Mouse (Mus musculus) lung, adult 2 months (tissue): Measurements from ENCODE around the gene Dimt1. TPM values are rescaled to one million over a fixed set of nuclear protein-coding genes. Genes with fewer than 3 reads are reported as not detected.
A peak's percentile ranks its signal among the peaks of the same experiment; 100 is the strongest.
"Not testable (repeated sequence)": the region's sequence is repeated elsewhere in the genome, so short reads cannot be mapped to it uniquely, and the experiment has no call there.

Experiments
- DNase-seq: peaks from one replicate; pipeline ENCODE4 v3.0.0; 2022
- H3K4me1 ChIP-seq: fragments of 200-500 bp; 2 replicates; pipeline ENCODE4 v1.6.1; 2011; ENCODE audit warnings: low read length; ENCODE audit not compliant: control insufficient read depth, insufficient read depth
- H3K4me3 ChIP-seq: fragments of 200-500 bp; replicated peaks from 2 replicates; pipeline ENCODE3; 2011; ENCODE audit warnings: low read depth, mild to moderate bottlenecking, control low read depth, low read length; ENCODE audit errors: extremely low read depth
- CTCF ChIP-seq: fragments of 200-500 bp; IDR thresholded peaks from 2 replicates; pipeline ENCODE4 v1.5.1; 2011; ENCODE audit warnings: mild to moderate bottlenecking, low read length, control low read depth; ENCODE audit not compliant: insufficient read depth
- POLR2A ChIP-seq: fragments of 200-500 bp; IDR thresholded peaks from 2 replicates; pipeline ENCODE4 v1.6.1; 2011; ENCODE audit warnings: low read depth, mild to moderate bottlenecking, control low read depth, low read length, borderline replicate concordance; ENCODE audit errors: extremely low read depth
- WGBS: fragments of 180-500 bp; shearing (Covaris S2); methylation state at CpG from one replicate; pipeline ENCODE4 v1.1.7; 2018; 5-methylcytosine and 5-hydroxymethylcytosine counted together
- polyA plus RNA-seq: library from polyadenylated mRNA; depleted of rRNA; stranded (reverse); fragments of >200 nt; gene quantifications from 2 replicates; pipeline ENCODE4 v1.2.3, GENCODE M21; 2012; rRNA removed

Gene Dimt1
- 3.6 and 4.9 TPM in 2 replicates for polyA plus RNA-seq

DNA sequence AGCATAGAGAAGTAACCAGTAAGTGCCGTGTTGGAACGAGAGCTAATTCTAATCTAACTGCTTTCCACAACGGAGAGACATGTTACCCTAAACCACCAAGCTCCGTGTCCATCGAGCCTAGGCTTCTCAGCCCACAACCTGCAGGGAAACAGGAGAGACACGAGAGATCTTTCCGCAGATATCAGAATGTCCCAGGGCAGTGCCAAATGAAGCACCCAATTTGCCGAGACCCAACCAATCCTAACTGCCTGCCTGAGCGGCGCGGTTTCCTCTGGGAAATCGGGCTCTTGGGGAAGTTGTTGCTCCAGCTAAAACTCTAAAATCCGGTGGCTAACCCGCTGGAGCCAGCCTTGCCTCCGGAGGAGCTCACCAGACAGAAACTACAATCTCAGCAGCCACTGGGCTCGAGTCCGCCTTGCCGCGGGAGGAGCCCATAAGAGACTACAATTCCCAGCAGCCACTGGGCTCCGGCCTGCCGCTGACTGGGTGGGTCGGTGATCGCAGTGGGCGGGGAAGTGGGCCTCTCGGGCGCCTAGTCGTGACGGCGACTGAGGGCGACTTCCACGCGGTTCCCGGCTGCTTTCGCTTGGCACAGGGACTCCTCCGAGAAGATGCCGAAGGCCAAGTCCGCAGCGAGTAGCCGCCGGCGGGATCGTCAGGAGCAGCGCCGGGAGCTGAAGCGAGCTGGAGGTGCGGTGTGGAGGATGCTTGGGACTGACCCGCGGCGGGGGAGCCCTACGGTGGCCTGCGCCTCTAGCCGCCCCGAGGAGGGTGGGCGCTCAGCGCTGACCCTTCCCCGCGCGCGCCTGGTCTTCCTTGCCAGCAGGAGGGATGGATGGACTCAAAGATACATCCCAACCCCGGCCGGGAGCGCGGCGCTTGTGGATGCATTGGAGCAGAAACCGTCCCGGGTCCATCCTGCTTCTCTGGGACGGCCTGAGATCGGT lies at the start of gene Dimt1:
TSS of gene Dimt1 (plus strand) at position 534 of the 947 bp plus-strand sequence.
- DNase-seq: peak; percentile 91
- Histone ChIP-seq H3K4me1 (peaks cover 8% of the 10 kb centered on the region), H3K4me3 (peak within 1 kb of the TSS; percentile 96)
- TF ChIP-seq CTCF: no peak
- TF ChIP-seq POLR2A: peak; percentile 58; the same call in 1 of the 2 replicates
- WGBS: under 1% methylated on average over 68 of the region's 68 CpGs

DNA sequence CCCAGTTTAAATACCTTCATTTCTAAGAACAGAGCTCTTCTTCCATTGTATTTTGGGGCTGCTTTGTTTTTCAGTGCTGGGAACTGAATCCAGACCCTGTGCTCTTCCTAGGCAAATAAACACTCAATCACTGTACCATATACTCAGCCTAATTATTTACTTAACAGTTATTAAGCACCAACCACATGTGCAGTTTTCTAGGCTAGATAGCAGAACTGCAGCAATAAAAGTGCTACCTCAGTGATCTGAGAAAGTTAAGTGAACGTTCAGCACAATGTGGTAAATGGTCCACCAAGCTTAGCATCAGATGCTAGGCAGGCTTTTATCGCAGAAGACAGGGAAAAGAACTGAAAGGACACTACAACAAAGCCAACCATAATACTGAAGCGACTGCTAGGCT lies 42.3 kb upstream of the Dimt1 start:
- Histone ChIP-seq H3K4me1 (no peaks in the 10 kb centered on the region; the same call in 1 of the 2 replicates), H3K4me3 (no peak overlapping the region)
- 92% methylated on average over 3 of the region's 3 CpGs for WGBS
- no peak for TF ChIP-seq POLR2A
- no peak for TF ChIP-seq CTCF
- no peak for DNase-seq

DNA sequence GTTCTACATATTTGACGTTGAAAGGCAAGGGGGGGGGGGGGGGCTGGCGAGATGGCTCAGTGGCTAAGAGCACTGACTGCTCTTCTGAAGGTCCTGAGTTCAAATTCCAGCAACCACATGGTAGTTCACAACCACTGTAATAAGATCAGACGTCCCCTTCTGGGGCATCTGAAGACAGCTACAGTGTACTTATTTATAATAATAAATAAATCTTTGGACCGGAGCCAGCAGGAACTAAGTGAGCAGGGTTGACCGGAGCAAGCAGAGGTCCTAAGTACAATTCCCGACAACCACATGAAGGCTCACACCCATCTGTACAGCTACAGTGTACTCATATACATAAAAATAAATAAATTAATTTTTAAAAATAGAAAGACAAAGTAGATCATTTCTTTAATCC lies 41.8 kb upstream of the Dimt1 start:
- not testable (repeated sequence) for H3K4me3 ChIP-seq, DNase-seq, H3K4me1 ChIP-seq
- WGBS: 58% methylated on average over 6 of the region's 6 CpGs

DNA sequence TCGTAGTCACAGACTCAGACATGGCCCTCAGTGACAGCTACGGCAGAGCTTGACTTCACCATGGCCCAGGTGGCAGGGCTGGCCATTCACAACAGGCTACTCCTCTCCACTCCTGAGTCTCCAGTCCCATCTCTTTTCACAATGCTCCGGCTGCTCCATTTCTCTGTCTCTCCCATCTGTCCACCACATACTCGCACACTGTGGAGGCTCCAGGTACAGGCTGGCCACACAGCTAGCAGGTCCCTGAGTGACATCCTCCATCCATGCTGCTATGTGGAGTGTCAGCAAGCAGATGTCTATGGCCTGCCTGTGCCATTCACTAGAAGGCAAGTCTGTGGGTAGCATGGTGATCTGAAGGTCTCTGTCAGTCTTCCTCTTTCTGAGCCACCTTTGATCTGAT lies 39.7 kb upstream of the Dimt1 start:
- DNase-seq: no peak
- 97% methylated on average over 4 of the region's 4 CpGs for WGBS
- H3K4me1 ChIP-seq: no peaks in the 10 kb centered on the region; the same call in 1 of the 2 replicates
- H3K4me3 ChIP-seq: no peak overlapping the region
- TF ChIP-seq CTCF (no peak), POLR2A (no peak)

DNA sequence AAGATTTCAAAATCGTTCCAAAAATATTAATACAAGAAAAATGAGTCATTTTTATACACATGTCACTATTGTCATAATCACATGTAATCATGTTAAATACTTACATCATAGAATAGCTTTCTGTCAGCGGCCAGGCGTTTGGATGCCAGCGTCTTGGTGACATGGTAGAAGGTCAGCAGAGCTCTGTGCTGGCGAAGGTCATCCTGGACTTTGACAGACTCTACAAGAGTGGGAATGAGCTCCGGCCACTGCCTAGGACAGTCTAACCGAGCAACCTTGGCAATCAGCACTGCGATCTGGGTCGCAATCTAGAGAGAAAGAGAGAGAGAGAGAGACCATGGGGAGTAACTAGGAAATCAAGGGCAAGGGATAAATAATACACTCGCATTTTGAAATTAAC lies 36.8 kb upstream of the Dimt1 start:
- TF ChIP-seq CTCF: no peak
- no peak for TF ChIP-seq POLR2A
- no peak for DNase-seq
- Histone ChIP-seq H3K4me3 (no peak overlapping the region), H3K4me1 (no peaks in the 10 kb centered on the region)
- 93% methylated on average over 10 of the region's 10 CpGs for WGBS

DNA sequence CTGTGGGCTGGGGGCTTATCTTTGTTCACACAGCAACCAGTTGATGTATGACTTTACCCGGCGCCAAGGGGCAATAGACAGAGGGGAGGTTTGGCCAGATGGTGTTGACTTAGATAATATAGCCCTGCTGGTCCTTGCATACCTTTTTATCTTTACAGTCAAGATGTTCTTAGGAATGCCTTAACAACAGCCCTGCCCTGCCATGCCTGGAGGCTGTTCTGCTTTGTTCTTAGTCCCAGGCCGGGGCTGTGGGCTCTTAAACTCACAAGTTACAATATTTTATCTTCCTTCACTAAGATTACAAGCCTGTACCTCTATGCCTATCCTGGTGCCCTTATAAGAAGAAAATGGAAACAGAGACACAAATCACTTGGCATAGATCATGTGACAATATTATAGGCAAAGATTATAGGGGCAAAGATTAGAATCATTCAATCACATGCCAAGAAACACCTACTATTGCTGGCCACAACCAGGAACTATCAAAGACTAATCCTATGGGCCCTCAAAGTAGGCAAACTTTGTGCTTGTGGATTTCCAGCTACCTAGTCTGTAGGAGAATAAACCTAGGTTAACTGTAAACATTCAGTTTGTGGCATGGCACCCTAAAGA lies 33.7 kb upstream of the Dimt1 start:
- no peaks in the 10 kb centered on the region for H3K4me1 ChIP-seq
- DNase-seq: no peak
- H3K4me3 ChIP-seq: no peak overlapping the region
- TF ChIP-seq CTCF (no peak), POLR2A (no peak)
- 70% methylated on average over 3 of the region's 3 CpGs for WGBS

DNA sequence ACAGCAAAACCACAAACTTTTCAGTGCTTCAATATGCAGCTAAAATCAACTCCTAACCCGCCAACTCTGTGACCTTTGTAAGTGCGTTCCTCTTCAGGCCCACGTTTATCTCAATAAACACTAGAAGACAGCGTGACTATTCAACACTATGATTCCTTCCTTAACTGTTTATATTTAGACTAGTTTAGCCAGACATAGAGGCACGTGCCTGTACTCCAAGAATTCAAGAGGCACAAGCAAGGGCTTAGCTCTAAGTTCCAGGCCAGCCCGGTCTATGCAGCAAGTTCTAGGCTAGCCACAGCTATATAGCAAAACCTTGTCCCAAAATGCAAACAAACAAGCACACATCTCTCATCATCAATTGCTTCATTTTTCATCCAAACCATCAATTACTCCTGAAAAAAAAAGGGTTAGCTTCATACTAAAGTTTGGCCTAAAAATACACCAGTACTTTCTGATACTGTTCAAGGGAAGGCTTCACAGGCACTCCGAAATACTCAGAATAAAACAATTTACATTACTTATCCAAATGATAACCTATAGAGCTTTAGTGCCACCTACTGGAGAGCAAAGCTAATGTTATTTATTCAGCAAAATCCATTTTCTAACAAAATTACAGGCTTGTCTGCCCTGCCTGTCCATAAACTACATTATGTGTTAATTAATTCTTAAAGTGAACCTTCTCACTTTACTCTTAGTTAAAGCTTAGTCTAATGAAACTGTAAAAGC lies 28.4 kb upstream of the Dimt1 start:
- 45% methylated on average over 7 of the region's 7 CpGs for WGBS

DNA sequence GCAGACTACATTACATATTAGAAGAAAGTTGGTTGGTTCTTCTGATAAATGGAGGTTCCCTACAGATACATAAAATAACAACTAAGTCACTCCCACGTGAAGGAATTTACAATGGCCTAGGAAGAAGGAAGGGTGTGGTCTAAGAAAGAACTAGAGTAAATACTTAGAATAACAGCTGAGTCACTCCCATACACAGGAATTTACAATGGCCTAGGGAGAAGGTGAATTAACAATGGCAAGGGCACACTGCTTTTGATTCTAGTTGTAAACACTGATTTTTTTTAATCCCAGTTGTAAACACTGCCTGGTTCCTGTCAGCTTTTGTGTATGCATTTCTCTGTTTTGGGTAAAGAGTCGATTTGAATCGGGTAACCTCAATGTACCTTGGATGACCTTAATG lies 21.0 kb upstream of the Dimt1 start:
- not testable (repeated sequence) for DNase-seq, H3K4me1 ChIP-seq, H3K4me3 ChIP-seq
- 62% methylated on average over 3 of the region's 3 CpGs for WGBS

More for the DNA sequence above, 28.4 kb upstream of the Dimt1 start:
- Histone ChIP-seq H3K4me3 (no peak overlapping the region), H3K4me1 (no peaks in the 10 kb centered on the region)
- no peak for DNase-seq
- no peak for TF ChIP-seq POLR2A
- TF ChIP-seq CTCF: 0 out of 2 replicates have a peak, but pooled peaks have one; percentile 4

DNA sequence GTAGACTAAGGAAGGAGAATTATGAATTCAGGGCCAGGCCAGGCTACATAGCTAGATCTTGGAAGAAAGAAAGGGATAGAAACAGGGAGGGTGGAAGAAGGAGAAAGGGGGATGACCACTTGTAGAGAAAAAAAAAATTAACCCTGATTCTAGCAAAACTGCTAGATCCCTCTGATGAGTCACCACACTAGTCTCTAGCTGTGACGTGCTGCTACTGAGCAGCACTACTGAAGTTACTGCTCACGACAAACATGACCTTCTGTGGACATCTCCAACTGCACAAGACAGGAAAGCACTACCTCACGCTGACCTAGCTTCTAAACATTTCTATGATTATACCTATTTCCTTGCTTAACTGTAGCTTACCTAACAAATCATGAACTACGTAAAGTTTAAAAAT lies 18.6 kb upstream of the Dimt1 start:
- no peak for DNase-seq
- TF ChIP-seq POLR2A: no peak
- TF ChIP-seq CTCF: no peak
- H3K4me1 ChIP-seq: no peaks in the 10 kb centered on the region
- no peak overlapping the region for H3K4me3 ChIP-seq
- WGBS: 91% methylated on average over 4 of the region's 4 CpGs

DNA sequence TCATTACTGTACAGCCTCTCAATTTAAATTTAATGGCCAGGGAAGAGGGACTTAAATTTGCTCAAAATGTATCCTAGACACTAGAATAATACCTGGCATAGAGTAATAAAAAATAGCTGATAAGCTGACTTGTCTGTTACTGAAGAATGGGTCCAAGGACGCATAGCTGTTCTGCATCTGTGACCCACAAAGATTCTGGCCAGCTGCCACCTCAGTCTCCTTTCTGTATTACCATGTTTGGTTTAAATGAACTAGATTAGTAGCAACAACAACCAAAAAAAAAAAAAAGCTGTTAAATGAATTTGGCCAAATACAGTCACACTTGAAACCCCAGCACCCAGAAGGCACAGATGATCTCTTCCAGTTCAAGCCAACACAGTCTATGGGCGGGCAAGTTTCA lies 17.7 kb upstream of the Dimt1 start:
- DNase-seq: no peak
- TF ChIP-seq POLR2A (no peak), CTCF (no peak)
- H3K4me1 ChIP-seq: no peaks in the 10 kb centered on the region
- 81% methylated on average over 2 of the region's 2 CpGs for WGBS
- H3K4me3 ChIP-seq: no peak overlapping the region
